Mouse (Mus musculus): Measurements from ENCODE around the gene Entpd3.
"Not testable (repeated sequence)": the region's sequence is repeated elsewhere in the genome, so short reads cannot be mapped to it uniquely, and the experiment has no call there.

Gene Entpd3

DNA sequence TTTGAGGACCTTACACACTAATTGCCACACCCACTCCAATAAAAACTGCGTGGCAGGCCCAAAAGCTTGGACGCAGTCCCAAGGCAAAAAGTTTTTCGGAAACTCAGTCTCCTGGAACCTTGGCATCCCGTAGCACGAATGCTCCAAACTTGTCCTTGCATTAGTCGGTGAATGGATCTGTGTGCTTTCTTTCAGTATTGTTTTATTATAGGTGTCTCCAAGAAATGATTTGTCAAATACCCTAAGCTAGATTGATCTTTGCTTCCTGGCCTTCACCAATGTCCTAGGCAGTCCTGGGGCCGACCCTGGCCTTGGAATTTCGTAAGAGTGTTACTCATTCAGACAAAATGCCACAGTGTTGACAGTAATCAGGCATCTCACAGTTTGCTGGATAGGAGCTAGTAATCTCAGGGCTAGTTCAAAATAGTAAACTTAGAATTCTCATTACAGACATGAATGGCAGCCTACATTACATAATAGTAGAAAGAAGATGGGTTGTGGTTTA, 6.1 kb upstream of the Entpd3 start:
- not testable (repeated sequence) for DNase-seq (ENCODE audit: low spot score)

DNA sequence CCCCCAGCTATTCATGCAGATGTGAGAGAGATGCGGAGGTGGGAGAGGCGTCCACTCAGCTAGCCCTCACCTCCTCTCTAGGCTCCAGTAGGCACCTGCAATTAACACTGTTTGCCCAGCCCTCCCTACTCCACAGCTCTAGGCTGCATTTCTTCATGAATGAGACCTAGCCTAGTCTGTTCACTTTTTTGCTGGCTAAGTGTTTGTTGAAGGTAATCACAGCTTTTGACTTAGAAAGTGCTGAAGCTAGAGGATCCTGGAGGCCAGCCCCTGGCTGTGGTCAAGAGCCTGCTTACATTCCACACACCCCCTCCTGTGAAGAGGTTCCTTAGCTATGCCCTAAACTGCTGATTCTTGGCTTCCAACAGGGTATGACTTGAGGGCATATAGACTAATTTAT, 1.8 kb downstream of the Entpd3 start:
- DNase-seq (ENCODE audit: low spot score) = no peak

DNA sequence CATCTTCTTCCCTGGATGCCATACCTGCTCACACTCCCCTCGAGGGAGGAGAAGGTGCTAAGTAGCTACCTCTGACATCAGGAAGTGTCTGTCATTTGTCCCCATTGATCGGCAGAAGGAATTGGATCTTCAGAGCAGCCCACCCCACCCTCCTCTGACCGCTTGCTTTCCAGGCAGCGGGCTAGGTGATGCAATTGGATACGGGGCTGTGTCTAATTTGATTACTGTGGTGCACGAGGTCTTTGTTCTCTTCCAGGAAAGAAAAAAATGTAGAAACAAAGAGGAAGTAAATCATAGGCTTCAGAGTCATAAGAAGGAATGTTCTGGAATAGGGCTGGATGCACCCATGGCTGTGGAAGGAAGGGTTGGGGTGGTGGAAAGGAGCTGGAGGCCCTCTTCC, 2.6 kb downstream of the Entpd3 start:
- DNase-seq (ENCODE audit: low spot score) = no peak

- no peak for DNase-seq (ENCODE audit: low spot score)
Observed at GRCm38 (mm10) chr9:120545994-120546393, 6.4 kb downstream of the Entpd3 start.

- DNase-seq (ENCODE audit: low spot score) = no peak
Observed at GRCm38 (mm10) chr9:120546482-120546881, 6.9 kb downstream of the Entpd3 start.

- DNase-seq (ENCODE audit: low spot score) = no peak
Observed at GRCm38 (mm10) chr9:120547026-120547668, 7.5 kb downstream of the Entpd3 start.

GRCm38 (mm10) chr9:120550778-120551177, 11.2 kb downstream of the Entpd3 start:
- DNase-seq (ENCODE audit: low spot score) = no peak

DNA sequence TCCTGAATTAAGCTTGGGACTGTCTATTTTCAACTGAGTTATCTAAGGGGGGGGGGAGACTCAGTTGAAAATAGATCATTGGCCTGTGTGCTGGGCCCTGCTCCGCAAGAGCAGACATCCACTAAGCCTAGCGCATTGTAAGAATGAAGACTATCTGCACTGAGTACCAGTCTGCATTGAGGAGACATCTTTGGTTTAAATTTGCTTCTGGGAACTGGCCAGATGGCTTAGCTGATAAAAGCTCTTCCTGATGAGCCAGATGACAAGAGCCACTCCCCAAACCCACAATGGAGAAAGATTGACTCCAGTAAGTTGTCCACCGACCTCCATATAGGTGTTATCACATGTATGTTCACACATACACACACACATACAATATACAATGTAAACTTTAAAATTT, 24.0 kb downstream of the Entpd3 start:
- DNase-seq (ENCODE audit: low spot score) = no peak

- no peak for DNase-seq (ENCODE audit: low spot score)
Observed at GRCm38 (mm10) chr9:120564247-120564646, 24.6 kb downstream of the Entpd3 start.

DNA sequence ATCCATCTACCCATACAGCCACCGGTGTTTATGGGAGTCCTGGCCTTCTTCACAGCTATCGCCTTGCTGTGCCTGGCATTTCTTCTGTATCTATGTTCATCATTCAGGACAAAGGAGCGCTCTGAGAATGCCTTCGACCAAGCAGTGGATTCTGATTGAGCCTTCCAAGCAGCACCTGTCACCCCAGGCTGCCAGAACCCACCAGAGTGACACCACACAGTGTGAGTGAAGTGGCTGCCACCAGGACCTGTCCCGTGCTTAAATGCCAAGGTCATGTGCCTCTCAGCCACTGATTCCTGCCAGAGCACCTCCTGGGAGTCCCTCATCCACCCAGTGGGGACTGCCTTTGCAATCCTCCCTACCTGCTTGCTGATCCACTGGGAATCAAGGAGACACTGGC, 26.8 kb downstream of the Entpd3 start:
- DNase-seq (ENCODE audit: low spot score) = no peak

DNA sequence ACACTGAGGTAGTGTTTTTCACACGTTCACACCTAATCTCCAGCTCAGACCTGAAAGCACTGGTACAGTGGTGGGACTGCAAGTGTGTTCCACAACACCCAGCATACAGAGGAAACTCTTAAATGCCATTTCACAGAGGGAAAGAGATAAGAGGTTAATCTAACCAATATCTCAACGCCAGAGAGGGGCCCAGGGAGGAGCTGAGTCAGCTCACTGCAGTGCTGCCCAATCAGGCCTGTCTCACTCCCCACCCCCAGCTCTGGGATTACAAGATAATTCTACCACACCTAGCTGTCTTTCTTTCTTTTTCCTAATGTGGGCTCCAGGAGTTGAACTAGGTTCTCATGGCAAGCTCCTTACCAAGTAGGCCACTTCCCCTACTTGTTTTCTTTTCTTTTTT, 29.3 kb downstream of the Entpd3 start:
- DNase-seq (ENCODE audit: low spot score) = no peak

- no peak for DNase-seq (ENCODE audit: low spot score)
Observed at GRCm38 (mm10) chr9:120569721-120570333, 30.2 kb downstream of the Entpd3 start.

DNA sequence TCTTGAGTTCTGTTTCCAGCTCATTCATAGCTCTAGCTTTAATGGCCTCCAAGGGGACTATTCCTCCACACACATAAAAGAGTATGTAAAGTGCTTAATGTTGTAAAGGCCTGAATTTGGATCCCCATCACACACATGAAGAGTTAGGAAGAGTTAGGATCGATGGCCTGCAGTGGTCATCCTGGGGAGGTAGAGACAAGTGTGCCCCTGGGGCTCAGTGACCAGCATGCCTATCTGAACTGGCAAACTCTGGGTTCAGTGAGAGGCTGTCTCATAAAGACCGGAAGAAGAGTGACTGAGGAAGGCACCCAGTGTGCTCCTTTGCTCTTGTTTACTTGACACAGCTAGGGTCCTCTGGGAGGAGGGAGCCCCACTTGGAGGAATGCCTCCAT, 30.7 kb downstream of the Entpd3 start:
- no peak for DNase-seq (ENCODE audit: low spot score)

GRCm38 (mm10) chr9:120570741-120571592, 31.3 kb downstream of the Entpd3 start, which contains the start of gene Rpl14:
Gene Rpl14 (plus strand): TSS chr9:120571444.
- peak; percentile 99 for DNase-seq (ENCODE audit: low spot score)

GRCm38 (mm10) chr9:120571593-120572385, 32.2 kb downstream of the Entpd3 start:
- DNase-seq (ENCODE audit: low spot score) = no peak

- no peak for DNase-seq (ENCODE audit: low spot score)
Observed at GRCm38 (mm10) chr9:120575748-120576661, 36.4 kb downstream of the Entpd3 start.

- DNase-seq (ENCODE audit: low spot score) = no peak
Observed at GRCm38 (mm10) chr9:120576662-120577013, 37.0 kb downstream of the Entpd3 start.

GRCm38 (mm10) chr9:120577133-120577651, 37.6 kb downstream of the Entpd3 start:
- peak; percentile 76 for DNase-seq (ENCODE audit: low spot score)

DNA sequence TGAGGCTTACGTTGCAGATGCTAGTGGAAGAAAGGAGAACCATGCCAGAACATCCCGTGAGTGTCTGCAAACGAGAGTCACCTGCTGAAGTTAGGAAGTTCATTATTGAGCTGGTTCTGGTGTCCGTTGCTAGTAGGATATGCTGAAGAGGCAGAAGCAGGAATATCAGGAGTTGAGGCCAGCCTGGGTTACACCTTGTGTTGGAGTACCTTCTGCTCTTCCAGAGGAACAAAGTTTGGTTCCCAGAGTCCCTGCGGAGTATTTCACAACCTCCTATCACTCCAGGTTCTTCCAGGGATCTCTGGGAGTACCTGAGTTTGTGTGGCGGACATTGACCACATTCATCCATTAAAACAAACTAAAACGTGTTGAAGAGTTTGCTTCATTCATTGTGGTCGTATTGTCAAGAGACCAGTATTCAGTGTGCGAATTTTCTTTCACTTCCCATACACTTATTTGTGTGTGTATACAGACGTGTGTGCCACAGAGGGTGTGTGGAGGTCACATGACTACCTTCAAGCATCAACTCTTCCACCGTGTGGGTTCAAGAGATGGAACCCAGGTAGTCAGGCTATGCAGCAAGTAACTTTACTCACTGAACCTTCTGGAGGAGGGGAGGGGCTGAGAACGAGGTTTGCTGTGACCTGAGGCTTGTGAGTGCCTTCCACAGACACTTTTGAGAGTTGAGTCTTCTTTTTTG, 38.2 kb downstream of the Entpd3 start:
- no peak for DNase-seq (ENCODE audit: low spot score)

- no peak for DNase-seq (ENCODE audit: low spot score)
Observed at GRCm38 (mm10) chr9:120578701-120579100, 39.1 kb downstream of the Entpd3 start.

Measured in urinary bladder, postnatal 25 days (tissue).